Mouse (Mus musculus) erythroblast, embryonic 14.5 days (primary cell): ENCODE data around the gene Fbxo42. TPM values are rescaled to one million over a fixed set of nuclear protein-coding genes. Genes with fewer than 3 reads are reported as not detected.

ENCODE experiments used
- H3K27me3 ChIP-seq: 2 replicates; pipeline ENCODE4 v1.6.1; 2012; ENCODE audit warnings: inconsistent platforms; ENCODE audit not compliant: control insufficient read depth
- H3K36me3 ChIP-seq: 2 replicates; pipeline ENCODE4 v1.6.1; 2012; ENCODE audit warnings: mild to moderate bottlenecking, inconsistent platforms; ENCODE audit not compliant: control insufficient read depth
- H3K4me1 ChIP-seq: 2 replicates; pipeline ENCODE4 v1.6.1; 2012; ENCODE audit warnings: inconsistent platforms; ENCODE audit not compliant: control insufficient read depth
- H3K4me3 ChIP-seq: replicated peaks from 2 replicates; pipeline ENCODE3; 2012; ENCODE audit warnings: moderate library complexity, mild to moderate bottlenecking, inconsistent platforms
- H3K9me3 ChIP-seq: 2 replicates; pipeline ENCODE4 v1.6.1; 2012; ENCODE audit warnings: low read length, inconsistent platforms, mixed read lengths; ENCODE audit not compliant: control insufficient read depth
- GATA1 ChIP-seq: IDR thresholded peaks from 2 replicates; pipeline ENCODE4 v1.6.1; 2012; ENCODE audit warnings: low read length, inconsistent platforms, mixed read lengths
- TAL1 ChIP-seq: IDR thresholded peaks from 3 replicates; pipeline ENCODE4 v1.6.1; 2012; ENCODE audit warnings: low read length, inconsistent platforms, mixed read lengths
- polyA plus RNA-seq: library from polyadenylated mRNA; stranded (reverse); fragments of >175 nt; gene quantifications from 2 replicates; pipeline ENCODE4 v1.2.3, GENCODE M21; 2012

Gene Fbxo42
- polyA plus RNA-seq, 1 experiment: 6.2 TPM

GRCm38 (mm10) chr4:141181981-141182380 lies 34.3 kb downstream of the Fbxo42 start:
- no peaks in the 10 kb centered on the region for H3K27me3 ChIP-seq
- no peaks in the 10 kb centered on the region for H3K9me3 ChIP-seq
- H3K4me3 ChIP-seq: no peak overlapping the region
- TF ChIP-seq GATA1 (no peak), TAL1 (no peak)
- H3K4me1 ChIP-seq: peaks cover 4% of the 10 kb centered on the region
- H3K36me3 ChIP-seq: peaks cover 96% of the 10 kb centered on the region

- Histone ChIP-seq H3K4me3 (no peak overlapping the region), H3K36me3 (peaks cover 97% of the 10 kb centered on the region), H3K9me3 (no peaks in the 10 kb centered on the region), H3K27me3 (no peaks in the 10 kb centered on the region), H3K4me1 (peaks cover 4% of the 10 kb centered on the region)
- no peak for TF ChIP-seq TAL1
- TF ChIP-seq GATA1: no peak
Measured at GRCm38 (mm10) chr4:141183932-141184331, 36.2 kb downstream of the Fbxo42 start.

GRCm38 (mm10) chr4:141184426-141184825 lies 36.7 kb downstream of the Fbxo42 start:
- Histone ChIP-seq H3K9me3 (no peaks in the 10 kb centered on the region), H3K36me3 (peaks cover 94% of the 10 kb centered on the region), H3K27me3 (no peaks in the 10 kb centered on the region), H3K4me3 (no peak overlapping the region), H3K4me1 (peaks cover 4% of the 10 kb centered on the region)
- no peak for TF ChIP-seq GATA1
- no peak for TF ChIP-seq TAL1

GRCm38 (mm10) chr4:141186923-141187836 lies 39.5 kb downstream of the Fbxo42 start:
- H3K27me3 ChIP-seq: no peaks in the 10 kb centered on the region
- no peak for TF ChIP-seq TAL1
- peaks cover 94% of the 10 kb centered on the region for H3K36me3 ChIP-seq
- H3K4me1 ChIP-seq: peaks cover 4% of the 10 kb centered on the region
- no peaks in the 10 kb centered on the region for H3K9me3 ChIP-seq
- no peak overlapping the region for H3K4me3 ChIP-seq

GRCm38 (mm10) chr4:141191294-141191693 lies 43.6 kb downstream of the Fbxo42 start:
- Histone ChIP-seq H3K9me3 (no peaks in the 10 kb centered on the region), H3K27me3 (no peaks in the 10 kb centered on the region), H3K4me3 (no peak overlapping the region), H3K4me1 (no peaks in the 10 kb centered on the region; the same call in 1 of the 2 replicates), H3K36me3 (peaks cover 94% of the 10 kb centered on the region)
- TF ChIP-seq GATA1 (no peak), TAL1 (no peak)

GRCm38 (mm10) chr4:141194553-141194952 lies 46.8 kb downstream of the Fbxo42 start:
- Histone ChIP-seq H3K27me3 (no peaks in the 10 kb centered on the region), H3K36me3 (peaks cover 99% of the 10 kb centered on the region), H3K4me3 (no peak overlapping the region), H3K4me1 (peaks cover 9% of the 10 kb centered on the region), H3K9me3 (peaks cover 2% of the 10 kb centered on the region)
- no peak for TF ChIP-seq GATA1
- TF ChIP-seq TAL1: no peak

GRCm38 (mm10) chr4:141196981-141197685 lies 49.4 kb downstream of the Fbxo42 start:
- TF ChIP-seq TAL1: no peak
- TF ChIP-seq GATA1: no peak
- peaks cover 2% of the 10 kb centered on the region for H3K9me3 ChIP-seq
- H3K36me3 ChIP-seq: peaks cover 100% of the 10 kb centered on the region
- no peaks in the 10 kb centered on the region for H3K27me3 ChIP-seq
- H3K4me1 ChIP-seq: peaks cover 9% of the 10 kb centered on the region
- no peak overlapping the region for H3K4me3 ChIP-seq

GRCm38 (mm10) chr4:141197686-141198035 lies 49.9 kb downstream of the Fbxo42 start:
- Histone ChIP-seq H3K36me3 (peaks cover 100% of the 10 kb centered on the region), H3K4me1 (peaks cover 9% of the 10 kb centered on the region)

GRCm38 (mm10) chr4:141200906-141201305 lies 53.2 kb downstream of the Fbxo42 start:
- Histone ChIP-seq H3K27me3 (no peaks in the 10 kb centered on the region), H3K36me3 (peaks cover 95% of the 10 kb centered on the region), H3K4me3 (no peak overlapping the region), H3K9me3 (peaks cover 2% of the 10 kb centered on the region), H3K4me1 (peaks cover 13% of the 10 kb centered on the region)
- TF ChIP-seq TAL1: no peak
- TF ChIP-seq GATA1: no peak

More at GRCm38 (mm10) chr4:141197686-141198035, 49.9 kb downstream of the Fbxo42 start:
- peaks cover 2% of the 10 kb centered on the region for H3K9me3 ChIP-seq
- H3K27me3 ChIP-seq: no peaks in the 10 kb centered on the region
- H3K4me3 ChIP-seq: no peak overlapping the region
- TF ChIP-seq GATA1 (no peak), TAL1 (no peak)

- TF ChIP-seq TAL1 (no peak), GATA1 (peak; percentile 60)
- H3K9me3 ChIP-seq: peaks cover 2% of the 10 kb centered on the region
- H3K4me3 ChIP-seq: no peak overlapping the region
- H3K4me1 ChIP-seq: peaks cover 8% of the 10 kb centered on the region
- H3K36me3 ChIP-seq: peaks cover 82% of the 10 kb centered on the region
- H3K27me3 ChIP-seq: no peaks in the 10 kb centered on the region
Measured at GRCm38 (mm10) chr4:141202192-141202591, 54.5 kb downstream of the Fbxo42 start.
